Mouse (Mus musculus) embryonic facial prominence, embryonic 14.5 days (tissue): Measurements from ENCODE around the gene Otub2. TPM values are rescaled to one million over a fixed set of nuclear protein-coding genes. Genes with fewer than 3 reads are reported as not detected.

Source experiments
- ATAC-seq: fragments of 200-750 bp; cut with Nextera tagmentation; 2 replicates; pipeline ENCODE4 v1.8.0; 2017; ENCODE audit warnings: low read depth, moderate number of reproducible peaks, moderate TSS enrichment
- DNase-seq: peaks from one replicate; pipeline ENCODE4 v3.0.0-alpha.2; 2015; ENCODE audit warnings: low spot score
- H3K27ac ChIP-seq: fragments of 300-500 bp; sonication (generic); replicated peaks from 2 replicates; pipeline ENCODE4 v1.5.1; 2014; ENCODE audit warnings: low read depth, mild to moderate bottlenecking, low read length, moderate library complexity
- H3K27me3 ChIP-seq: fragments of 300-500 bp; sonication (generic); replicated peaks from 2 replicates; pipeline ENCODE4 v1.6.1; 2014; ENCODE audit warnings: low read length; ENCODE audit not compliant: control insufficient read depth, insufficient read depth
- H3K36me3 ChIP-seq: fragments of 300-500 bp; sonication (generic); 2 replicates; pipeline ENCODE4 v1.6.1; 2014; ENCODE audit warnings: low read length, mixed read lengths; ENCODE audit not compliant: control insufficient read depth, insufficient read depth
- H3K4me1 ChIP-seq: fragments of 300-500 bp; sonication (generic); 2 replicates; pipeline ENCODE4 v1.6.1; 2014; ENCODE audit warnings: antibody characterized with exemption, low read length; ENCODE audit not compliant: control insufficient read depth, insufficient read depth
- H3K4me2 ChIP-seq: fragments of 300-500 bp; sonication (generic); 2 replicates; pipeline ENCODE4 v1.6.1; 2014; ENCODE audit warnings: low read depth, mild to moderate bottlenecking, low read length, moderate library complexity, mixed read lengths
- H3K4me3 ChIP-seq: fragments of 300-500 bp; sonication (generic); 2 replicates; pipeline ENCODE4 v1.5.1; 2014; ENCODE audit warnings: low read depth, mild to moderate bottlenecking, low read length
- H3K9ac ChIP-seq: fragments of 300-500 bp; sonication (generic); 2 replicates; pipeline ENCODE4 v1.6.1; 2014; ENCODE audit warnings: low read depth, mild to moderate bottlenecking, low read length, moderate library complexity, mixed read lengths
- H3K9me3 ChIP-seq: fragments of 300-500 bp; sonication (generic); 2 replicates; pipeline ENCODE4 v1.6.1; 2016; ENCODE audit warnings: low read length; ENCODE audit not compliant: control insufficient read depth
- whole genome bisulfite sequencing: fragments of 180-500 bp; shearing (Covaris S2); extraction: QIAGEN DNeasy Blood & Tissue Kit; methylation state at CpG from one replicate; pipeline ENCODE4 v1.1.7; 2014; 5-methylcytosine and 5-hydroxymethylcytosine counted together
- polyA plus RNA-seq: library from polyadenylated mRNA; unstranded; fragments of >200 nt; fragmentation: Nextera tagmentation; extraction: Ambion mirVana; gene quantifications from 2 replicates; pipeline ENCODE4 v1.2.1, GENCODE M21; 2014

Gene Otub2
- polyA plus RNA-seq, 1 experiment from 2014 or later: 11.9 TPM

- Histone ChIP-seq H3K36me3 (no peaks in the 10 kb centered on the region), H3K9me3 (no peaks in the 10 kb centered on the region), H3K4me3 (no peak overlapping the region), H3K4me2 (peak overlapping the region; percentile 26; the same call in 1 of the 2 replicates), H3K27ac (no peak overlapping the region), H3K27me3 (no peaks in the 10 kb centered on the region), H3K9ac (no peak overlapping the region), H3K4me1 (no peaks in the 10 kb centered on the region)
- 19% methylated on average over 18 of the region's 18 CpGs for WGBS
- peak; percentile 64 for DNase-seq
- ATAC-seq: peak; percentile 58; the same call in 1 of the 2 replicates
Measured at GRCm38 (mm10) chr12:103367620-103368325, 20.7 kb upstream of the Otub2 start.

- no peaks in the 10 kb centered on the region for H3K9me3 ChIP-seq
- H3K36me3 ChIP-seq: no peaks in the 10 kb centered on the region
- H3K27me3 ChIP-seq: no peaks in the 10 kb centered on the region
- H3K4me3 ChIP-seq: no peak overlapping the region
- no peaks in the 10 kb centered on the region for H3K4me1 ChIP-seq
- peak overlapping the region; percentile 26; the same call in 1 of the 2 replicates for H3K4me2 ChIP-seq
- no peak for ATAC-seq
- no peak for DNase-seq
- no peak overlapping the region for H3K27ac ChIP-seq
- H3K9ac ChIP-seq: no peak overlapping the region
- 77% methylated on average over 7 of the region's 7 CpGs for WGBS
Measured at GRCm38 (mm10) chr12:103368326-103368669, 20.2 kb upstream of the Otub2 start.

- no peak overlapping the region for H3K4me2 ChIP-seq
- no peaks in the 10 kb centered on the region for H3K4me1 ChIP-seq
- WGBS: 56% methylated on average over 2 of the region's 2 CpGs
- no peaks in the 10 kb centered on the region for H3K9me3 ChIP-seq
- no peak overlapping the region for H3K9ac ChIP-seq
- H3K36me3 ChIP-seq: no peaks in the 10 kb centered on the region
- H3K27me3 ChIP-seq: no peaks in the 10 kb centered on the region
- DNase-seq (no peak), ATAC-seq (no peak)
- H3K4me3 ChIP-seq: no peak overlapping the region
- no peak overlapping the region for H3K27ac ChIP-seq
Measured at GRCm38 (mm10) chr12:103368777-103369176, 19.7 kb upstream of the Otub2 start.

- Histone ChIP-seq H3K4me1 (no peaks in the 10 kb centered on the region), H3K4me3 (no peak overlapping the region), H3K9ac (no peak overlapping the region), H3K27me3 (no peaks in the 10 kb centered on the region), H3K36me3 (no peaks in the 10 kb centered on the region), H3K27ac (no peak overlapping the region), H3K4me2 (no peak overlapping the region), H3K9me3 (no peaks in the 10 kb centered on the region)
- ATAC-seq: no peak
- 66% methylated on average over 4 of the region's 4 CpGs for WGBS
- DNase-seq: no peak
Measured at GRCm38 (mm10) chr12:103370861-103371260, 17.6 kb upstream of the Otub2 start.

GRCm38 (mm10) chr12:103371711-103372110, 16.8 kb upstream of the Otub2 start:
- no peaks in the 10 kb centered on the region for H3K27me3 ChIP-seq
- ATAC-seq (no peak), DNase-seq (no peak)
- no peaks in the 10 kb centered on the region for H3K9me3 ChIP-seq
- H3K4me1 ChIP-seq: no peaks in the 10 kb centered on the region
- no peaks in the 10 kb centered on the region for H3K36me3 ChIP-seq
- no peak overlapping the region for H3K4me2 ChIP-seq
- H3K9ac ChIP-seq: no peak overlapping the region
- H3K4me3 ChIP-seq: no peak overlapping the region
- 27% methylated on average over 6 of the region's 6 CpGs for WGBS
- no peak overlapping the region for H3K27ac ChIP-seq

GRCm38 (mm10) chr12:103373530-103374236, 14.8 kb upstream of the Otub2 start:
- WGBS: 73% methylated on average over 8 of the region's 8 CpGs
- Histone ChIP-seq H3K4me1 (no peaks in the 10 kb centered on the region), H3K9ac (no peak overlapping the region), H3K27ac (no peak overlapping the region), H3K4me2 (no peak overlapping the region), H3K36me3 (no peaks in the 10 kb centered on the region), H3K9me3 (no peaks in the 10 kb centered on the region), H3K4me3 (no peak overlapping the region), H3K27me3 (no peaks in the 10 kb centered on the region)
- DNase-seq: no peak
- no peak for ATAC-seq

- 61% methylated on average over 5 of the region's 5 CpGs for WGBS
- no peak for ATAC-seq
Measured at GRCm38 (mm10) chr12:103376124-103376523, 12.4 kb upstream of the Otub2 start.

GRCm38 (mm10) chr12:103376774-103377173, 11.7 kb upstream of the Otub2 start:
- Histone ChIP-seq H3K4me1 (no peaks in the 10 kb centered on the region), H3K9ac (no peak overlapping the region), H3K27me3 (no peaks in the 10 kb centered on the region), H3K9me3 (no peaks in the 10 kb centered on the region), H3K4me3 (no peak overlapping the region), H3K4me2 (no peak overlapping the region), H3K36me3 (no peaks in the 10 kb centered on the region), H3K27ac (no peak overlapping the region)
- DNase-seq (no peak), ATAC-seq (no peak)
- WGBS: 78% methylated on average over 2 of the region's 4 CpGs

More at GRCm38 (mm10) chr12:103376124-103376523, 12.4 kb upstream of the Otub2 start:
- H3K9ac ChIP-seq: no peak overlapping the region
- no peaks in the 10 kb centered on the region for H3K27me3 ChIP-seq
- H3K4me1 ChIP-seq: no peaks in the 10 kb centered on the region
- no peak overlapping the region for H3K4me2 ChIP-seq
- H3K9me3 ChIP-seq: no peaks in the 10 kb centered on the region
- H3K27ac ChIP-seq: no peak overlapping the region
- H3K36me3 ChIP-seq: no peaks in the 10 kb centered on the region
- DNase-seq: no peak
- H3K4me3 ChIP-seq: no peak overlapping the region

GRCm38 (mm10) chr12:103380226-103380625, 8.3 kb upstream of the Otub2 start:
- H3K36me3 ChIP-seq: no peaks in the 10 kb centered on the region
- no peaks in the 10 kb centered on the region for H3K9me3 ChIP-seq
- H3K9ac ChIP-seq: no peak overlapping the region
- H3K27ac ChIP-seq: no peak overlapping the region
- no peak overlapping the region for H3K4me3 ChIP-seq
- no peaks in the 10 kb centered on the region for H3K27me3 ChIP-seq
- DNase-seq (no peak), ATAC-seq (no peak)
- 78% methylated on average over 4 of the region's 4 CpGs for WGBS
- H3K4me2 ChIP-seq: no peak overlapping the region
- H3K4me1 ChIP-seq: no peaks in the 10 kb centered on the region
